Mouse (Mus musculus) cortical plate, adult 2 months (tissue): ENCODE results near the gene Ccdc152.

Experiments used
- CTCF ChIP-seq: fragments of 200-500 bp; IDR thresholded peaks from 2 replicates; pipeline ENCODE4 v1.5.1; 2011; ENCODE audit warnings: mild to moderate bottlenecking, control low read depth, low read length; ENCODE audit not compliant: insufficient read depth; ENCODE audit errors: extremely low read depth
- POLR2A ChIP-seq: fragments of 200-500 bp; IDR thresholded peaks from 2 replicates; pipeline ENCODE4 v1.6.1; 2011; ENCODE audit warnings: mild to moderate bottlenecking, low read length, control low read depth; ENCODE audit not compliant: insufficient read depth; ENCODE audit errors: extremely low read depth

- no peak for TF ChIP-seq CTCF
- no peak for TF ChIP-seq POLR2A
These were observed 43.4 kb upstream of the Ccdc152 start for GRCm38 (mm10) chr15:3346682-3347081.
